Mouse (Mus musculus) small intestine, adult 2 months (tissue): ENCODE data around the gene Fer.

Source experiments
- CTCF ChIP-seq: fragments of 200-500 bp; IDR thresholded peaks from 2 replicates; pipeline ENCODE4 v1.5.1; 2012; ENCODE audit warnings: low read depth, mild to moderate bottlenecking, control low read depth, inconsistent platforms, low read length, moderate library complexity, mixed read lengths; ENCODE audit not compliant: insufficient replicate concordance, insufficient read length; ENCODE audit errors: extremely low read depth
- POLR2A ChIP-seq: fragments of 200-500 bp; IDR thresholded peaks from 2 replicates; pipeline ENCODE4 v1.6.1; 2012; ENCODE audit warnings: low read depth, mild to moderate bottlenecking, control low read depth, inconsistent platforms, low read length, moderate library complexity

DNA sequence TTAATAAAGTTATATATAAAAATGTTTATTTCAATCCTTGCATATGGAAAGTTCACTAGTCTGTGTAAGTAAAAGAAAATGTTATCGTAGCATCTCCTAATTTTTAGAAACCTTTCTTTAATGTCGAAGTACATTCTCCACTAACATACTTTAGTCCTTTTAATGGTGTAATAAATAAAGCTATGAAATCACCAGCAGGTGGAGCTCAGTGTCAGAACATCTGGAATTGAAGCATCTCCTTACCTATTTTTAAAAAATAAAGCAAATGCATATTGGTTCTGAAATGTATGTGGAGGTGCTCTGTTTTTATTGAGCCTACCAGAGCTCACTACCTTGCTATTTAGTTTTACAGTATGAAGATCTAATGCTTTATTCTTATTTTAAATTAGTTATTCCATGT is 88.6 kb downstream of the Fer start:
- TF ChIP-seq POLR2A: no peak
- TF ChIP-seq CTCF: no peak
